Mouse (Mus musculus) ES-E14 (cell line): ENCODE results near the gene Ptprm.

Source experiments
- HCFC1 ChIP-seq: IDR thresholded peaks from 2 replicates; pipeline ENCODE4 v1.6.1; 2012; ENCODE audit warnings: low read length, inconsistent platforms, borderline replicate concordance; ENCODE audit not compliant: insufficient read depth
- ZC3H11A ChIP-seq: IDR thresholded peaks from 2 replicates; pipeline ENCODE4 v1.6.1; 2012; ENCODE audit warnings: low read depth, mild to moderate bottlenecking, inconsistent platforms, low read length, borderline replicate concordance

DNA sequence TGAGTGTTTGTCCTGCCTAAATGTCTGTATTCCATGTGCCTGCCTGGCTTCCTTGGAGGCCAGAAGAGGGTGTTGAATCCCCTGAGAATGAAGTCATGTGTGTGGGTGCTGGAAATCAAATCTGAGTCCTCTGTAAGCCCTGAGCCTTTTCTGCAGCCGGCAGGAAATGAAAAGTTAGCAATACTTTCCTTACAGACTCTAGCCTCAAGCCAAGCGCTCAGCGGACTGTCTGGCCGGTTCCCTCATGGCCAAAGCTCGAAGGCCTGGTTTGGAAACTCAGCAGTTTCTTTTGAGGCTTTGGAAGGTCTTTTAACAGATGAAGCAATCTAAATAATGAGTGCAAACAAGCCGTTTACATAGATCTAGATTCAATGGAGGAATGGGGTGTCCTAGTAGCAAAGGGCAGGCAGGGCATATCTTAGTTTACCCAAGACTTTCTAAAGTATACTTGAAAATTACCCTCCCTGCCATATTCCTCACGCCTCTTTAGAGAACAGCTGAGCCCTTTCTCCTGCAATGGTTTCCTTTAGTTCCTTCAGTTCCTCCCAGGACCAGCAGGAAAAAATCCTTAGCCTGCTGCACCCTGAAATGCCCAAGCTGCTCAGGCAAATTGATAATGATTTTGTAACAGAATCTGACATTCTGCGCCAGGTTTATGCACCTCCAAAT lies 144.4 kb downstream of the Ptprm start:
- TF ChIP-seq HCFC1: no peak
- no peak for TF ChIP-seq ZC3H11A
